Mouse (Mus musculus) embryo, embryonic 9.5 days (tissue): ENCODE measurements at regions not wholly inside any gene's neighbourhood (a gene's known extent, or its start where the extent isn't known, plus 50 kb on each side); places are given as distances from the start of the nearest gene placed in this dataset.

Experiments
- DNase-seq: peaks from one replicate; pipeline ENCODE4 v3.0.0-alpha.2; 2017; ENCODE audit errors: extremely low spot score

GRCm38 (mm10) chrX:147328289-147328688, 100.7 kb downstream of the Il13ra2 start:
- peak; percentile 1 for DNase-seq

- DNase-seq = no peak
These were observed 102.8 kb downstream of the Il13ra2 start for GRCm38 (mm10) chrX:147326231-147326630.
